ENCODE assay signal across 18 mouse cellular contexts in the genomic region with DNA sequence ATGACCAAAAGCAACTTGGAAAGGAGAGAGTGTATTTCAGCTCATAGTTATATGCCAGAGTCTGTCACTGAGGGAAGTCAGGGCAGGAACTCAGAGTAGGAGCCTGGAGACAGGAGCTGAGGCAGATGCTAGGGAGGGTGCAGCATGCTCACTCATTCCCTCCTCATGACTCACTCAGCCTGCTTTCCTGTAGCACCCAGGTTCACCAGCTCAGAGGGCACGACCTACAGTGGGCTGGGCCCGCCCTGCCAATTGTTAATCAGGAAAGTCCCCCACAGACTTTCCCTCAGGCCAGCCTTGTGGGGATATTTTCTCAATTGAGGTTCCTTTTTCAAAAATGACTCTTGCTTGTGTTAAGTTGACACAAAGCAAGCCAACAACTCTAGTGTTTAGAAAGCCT.
"Had no signal": no experiment of that assay in that cellular context is flagged by ENCODE, and none has a peak within 500 bp of the region (broad histone marks: within the 10 kb centered on the region; RNA-seq: fewer than 3 reads in every experiment).

No protein-coding gene starts in this region.

- H3K27ac ChIP-seq: kidney, embryonic 15.5 days; limb, embryonic 12.5 days; limb, embryonic 15.5 days; liver, embryonic 13.5 days; macrophage; midbrain, embryonic 12.5 days; stomach, postnatal 0 days had no signal

- H3K4me3 ChIP-seq: kidney, embryonic 15.5 days; limb, embryonic 12.5 days; limb, embryonic 15.5 days; liver, embryonic 13.5 days; midbrain, embryonic 12.5 days had no signal

- H3K27me3 ChIP-seq: kidney, embryonic 15.5 days; limb, embryonic 12.5 days; limb, embryonic 15.5 days; liver, embryonic 13.5 days; midbrain, embryonic 12.5 days had no signal

- ATAC-seq: lung, postnatal 0 days had no signal

- H3K4me2 ChIP-seq: kidney, embryonic 15.5 days; limb, embryonic 12.5 days; limb, embryonic 15.5 days; liver, embryonic 13.5 days; lung, embryonic 14.5 days; midbrain, embryonic 12.5 days had no signal

- H3K9ac ChIP-seq: kidney, embryonic 15.5 days; limb, embryonic 12.5 days; limb, embryonic 15.5 days; liver, embryonic 13.5 days; lung, embryonic 14.5 days; midbrain, embryonic 12.5 days had no signal

- DNase-seq: kidney, postnatal 10 days; kidney, postnatal 36 days; left cerebral cortex, postnatal 4 days; liver, embryonic 13.5 days; lung, embryonic 14.5 days; right cerebral cortex, adult 18-20 months; right cerebral cortex, postnatal 14 days; right cerebral cortex, postnatal 4 days; thymus, adult 2 months; thymus, postnatal 14 days; thymus, postnatal 4 days had no signal

- H3K4me1 ChIP-seq: kidney, embryonic 15.5 days; limb, embryonic 12.5 days; limb, embryonic 15.5 days; liver, embryonic 13.5 days; midbrain, embryonic 12.5 days had no signal

- H3K9me3 ChIP-seq: kidney, embryonic 15.5 days; limb, embryonic 12.5 days; limb, embryonic 15.5 days; liver, embryonic 13.5 days; midbrain, embryonic 12.5 days had no signal
